Mouse (Mus musculus) kidney, postnatal 36 days (tissue): Measurements from ENCODE around the gene 4930524J08Rik.
A peak's percentile ranks its signal among the peaks of the same experiment; 100 is the strongest.

Experiments used
- DNase-seq, 2 experiments: peaks; one replicate each; pipeline ENCODE4 v3.0.0; 2021 to 2022; ENCODE audit warnings: mixed read lengths in 2 of 2

Gene 4930524J08Rik

DNA sequence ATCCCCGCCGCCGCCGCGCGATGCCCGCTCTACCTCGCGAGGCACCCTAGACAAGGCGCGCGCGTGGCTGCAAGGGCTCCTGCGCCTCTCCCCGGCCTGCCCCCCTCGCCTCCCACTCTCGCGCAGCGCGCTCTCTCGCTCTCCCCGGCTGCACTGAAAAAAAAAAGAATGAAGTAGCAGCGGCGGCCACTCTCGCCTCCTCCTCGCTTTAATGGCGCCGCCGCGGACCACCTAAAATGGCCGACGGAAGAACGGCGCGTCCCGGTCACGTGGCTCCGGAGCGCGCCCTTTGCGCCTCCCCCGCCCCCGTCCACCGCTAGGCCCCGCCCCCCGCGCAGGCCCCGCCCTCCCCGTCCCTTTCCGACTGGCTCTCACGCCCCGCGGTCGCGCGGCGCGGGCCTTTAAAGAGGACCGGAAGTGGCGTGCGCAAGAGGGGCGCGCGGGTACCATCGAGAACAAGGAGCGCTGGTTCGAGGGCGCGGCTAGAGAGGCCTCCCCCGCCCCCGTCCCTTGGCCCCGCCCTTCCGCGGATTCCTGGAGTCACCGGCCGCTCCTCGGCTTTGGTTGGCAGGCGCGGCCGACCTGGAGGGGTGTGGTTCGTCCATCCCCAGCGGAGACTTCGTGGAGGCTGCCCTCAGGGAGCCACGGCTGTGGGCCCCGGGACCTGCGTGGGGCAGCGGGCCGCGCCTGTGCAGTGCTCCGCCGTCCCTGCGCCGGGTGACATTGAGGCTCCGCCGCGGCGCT is at the start of gene 4930524J08Rik, which contains the start of gene Hnrnpd:
Gene 4930524J08Rik (plus strand): TSS at position 363 of the 744 bp plus-strand sequence.
Gene Hnrnpd (minus strand): TSS at position 240 of the 744 bp plus-strand sequence.
- peak; percentile 96 to 97 for DNase-seq

DNA sequence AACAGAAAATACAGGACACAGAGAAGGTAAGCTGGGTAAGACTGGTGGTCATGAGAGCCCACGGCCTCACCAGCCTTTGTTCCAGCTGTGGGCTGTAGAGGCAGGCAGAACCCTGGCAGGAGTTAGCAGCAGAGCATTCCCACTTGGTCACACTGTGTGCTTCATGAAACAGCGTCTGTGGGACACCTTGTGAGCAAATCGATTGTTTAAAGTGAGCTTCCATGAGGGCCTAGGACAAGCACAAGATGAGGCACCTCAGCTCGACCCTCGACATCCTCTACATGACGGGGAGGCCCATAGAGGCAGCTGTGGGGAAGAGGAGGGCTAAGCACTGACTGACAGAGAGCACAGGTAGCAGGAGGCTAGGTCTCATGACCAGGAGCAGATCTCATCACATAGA is 47.0 kb upstream of the 4930524J08Rik start:
- DNase-seq = no peak

DNA sequence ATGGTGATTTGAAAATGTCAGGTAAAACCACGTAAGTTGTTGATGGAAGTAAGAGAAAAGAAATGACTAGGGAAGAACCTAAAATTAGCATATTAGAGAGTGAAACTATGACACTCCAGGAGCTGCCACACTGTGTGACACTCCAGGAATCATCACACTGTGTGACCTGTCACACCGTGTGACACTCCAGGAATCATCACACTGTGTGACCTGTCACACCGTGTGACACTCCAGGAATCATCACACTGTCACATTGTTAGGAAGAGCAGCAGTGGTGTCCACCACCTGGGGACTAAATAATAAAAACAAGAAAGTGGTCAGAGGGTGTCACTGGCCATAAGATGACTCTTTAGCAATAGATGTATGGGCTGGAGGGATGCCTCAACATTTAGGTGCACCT is 39.4 kb upstream of the 4930524J08Rik start:
- DNase-seq = no peak

DNA sequence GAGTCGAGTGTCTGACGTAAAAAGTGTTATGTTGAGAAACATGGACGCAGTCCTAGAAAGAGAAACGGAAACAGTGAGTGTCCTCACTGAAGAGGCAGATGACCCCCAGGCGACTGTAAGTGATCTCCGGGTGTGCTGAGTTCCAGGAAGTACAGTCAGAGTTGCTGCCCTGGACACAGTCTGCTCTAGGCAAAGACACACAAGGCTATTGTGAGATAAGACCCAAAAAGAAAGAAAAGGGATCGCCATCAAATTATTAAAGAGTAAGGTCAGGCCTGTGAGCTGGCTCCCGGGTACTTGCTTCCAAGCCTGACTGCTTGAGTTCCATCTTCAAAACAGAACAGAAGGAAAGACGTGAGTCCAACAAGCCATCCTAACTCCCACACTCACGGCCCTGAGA is 37.6 kb upstream of the 4930524J08Rik start:
- DNase-seq = no peak

DNA sequence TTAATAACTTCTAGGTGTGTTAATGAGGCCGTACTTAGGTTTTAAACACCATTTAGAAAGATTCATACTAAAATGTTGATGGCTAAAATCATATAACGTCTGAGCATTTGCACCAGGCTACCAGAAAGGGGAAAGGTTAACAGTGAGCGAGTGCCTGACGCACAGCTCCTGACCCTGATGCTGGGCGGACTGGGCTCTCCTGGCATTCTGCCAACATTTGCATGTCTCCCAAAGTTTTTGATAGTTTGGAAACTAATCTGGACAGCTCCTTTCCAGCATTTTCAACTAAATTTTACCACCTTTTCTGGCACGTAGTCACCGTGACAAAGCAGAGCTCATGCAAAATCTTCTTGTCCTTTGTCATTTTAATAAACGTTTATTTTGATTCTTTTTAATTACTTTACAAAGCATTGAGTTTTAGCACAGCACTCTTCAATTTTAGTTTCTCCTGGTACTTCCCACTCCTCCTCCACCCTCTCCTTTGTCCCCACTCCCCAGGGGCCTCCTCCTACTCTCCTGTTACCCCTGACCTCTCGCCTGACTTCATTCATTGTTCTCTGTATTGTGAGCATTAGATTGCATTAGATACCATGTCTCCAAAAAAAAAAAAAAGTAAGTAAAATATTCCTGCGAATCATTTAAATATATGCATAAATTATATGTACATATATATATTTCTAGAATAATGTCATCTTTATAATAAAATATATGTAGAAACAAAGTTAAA is 36.9 kb upstream of the 4930524J08Rik start:
- no peak for DNase-seq

DNA sequence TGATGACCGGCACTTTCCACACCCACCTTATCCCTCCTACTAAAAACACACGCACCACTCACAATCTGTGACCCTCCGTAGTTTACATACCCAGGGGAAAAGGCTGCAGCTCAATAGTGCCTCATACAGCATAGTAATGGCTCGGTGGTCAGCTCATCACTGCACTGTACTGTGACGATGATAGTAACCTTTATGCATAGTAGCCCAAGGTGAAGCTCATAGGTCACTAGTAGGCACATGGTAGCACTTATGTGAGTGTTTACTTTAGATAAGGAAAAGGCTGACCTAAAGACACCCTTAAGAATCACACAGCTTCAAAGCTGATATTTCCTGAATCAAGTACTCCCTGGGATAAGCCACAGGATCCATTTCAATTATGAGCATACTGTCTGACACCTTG is 26.3 kb upstream of the 4930524J08Rik start:
- no peak for DNase-seq

DNA sequence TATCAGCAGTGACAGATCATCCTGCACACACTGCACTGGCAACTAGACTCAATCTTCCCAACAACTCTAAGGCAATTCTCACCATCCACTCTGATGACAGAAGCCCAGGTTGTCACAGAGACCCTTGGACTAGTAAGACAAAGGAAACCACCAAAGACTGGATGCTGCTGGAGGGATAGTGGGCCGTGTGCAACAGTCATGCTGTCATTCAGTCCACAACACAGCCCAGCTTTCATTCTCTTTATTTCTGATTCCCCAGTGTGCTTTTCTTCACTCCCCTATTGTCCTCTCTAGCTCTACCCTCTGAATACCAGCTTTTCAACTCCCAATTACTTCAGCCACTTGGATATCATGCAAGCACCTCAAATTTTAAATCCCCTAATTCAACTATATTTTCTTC is 25.0 kb upstream of the 4930524J08Rik start:
- DNase-seq = no peak

DNA sequence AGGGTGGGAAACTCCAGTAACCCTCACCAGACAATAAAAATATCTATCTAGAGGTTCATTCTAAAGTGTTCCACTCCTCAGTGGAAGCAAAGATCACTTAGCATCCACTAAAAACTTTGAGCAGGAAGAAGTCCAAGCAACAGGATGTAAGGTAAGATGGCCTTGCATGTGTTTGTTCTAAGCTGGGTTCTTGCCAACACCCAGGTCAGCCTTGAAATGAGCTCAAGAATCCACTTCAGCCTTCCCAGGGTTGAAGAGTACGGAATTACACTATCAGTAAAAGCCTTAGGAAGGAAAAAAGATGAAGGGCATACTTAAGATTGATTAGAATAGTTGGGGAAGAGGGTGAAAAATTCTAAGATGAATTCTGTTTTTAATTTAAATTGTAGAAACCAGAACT is 20.2 kb upstream of the 4930524J08Rik start:
- no peak for DNase-seq

DNA sequence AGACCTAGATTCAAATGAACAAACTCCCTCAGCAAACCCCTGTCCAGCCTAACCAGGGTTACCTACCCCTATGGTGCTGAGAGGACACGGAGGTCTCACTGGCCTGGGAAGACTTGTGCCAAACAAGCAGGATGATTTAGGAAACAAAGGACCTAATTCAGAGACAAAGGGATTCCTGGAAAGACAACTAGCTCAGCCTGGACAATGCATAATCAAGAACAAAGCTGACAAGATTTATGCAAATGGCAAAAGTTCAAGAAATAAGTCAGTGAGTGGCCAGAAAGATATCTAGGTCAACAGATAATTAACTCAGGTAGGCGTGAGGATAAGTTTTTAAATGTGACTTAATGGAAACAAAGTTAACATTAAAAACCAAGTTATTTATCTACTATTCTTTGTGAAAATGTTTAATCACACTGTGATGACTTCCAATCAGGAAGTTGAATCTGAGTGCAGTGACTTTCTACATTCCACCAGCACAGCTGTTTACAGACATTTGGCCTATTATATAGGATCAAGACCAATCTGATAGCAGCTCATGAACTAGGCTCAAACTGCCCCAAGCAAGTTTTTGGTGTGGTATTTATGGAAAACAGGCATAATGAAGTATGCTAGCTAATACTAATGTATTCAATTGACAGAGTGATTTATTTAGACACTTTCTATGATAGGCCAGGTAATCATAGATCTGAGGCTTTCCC is 19.5 kb upstream of the 4930524J08Rik start:
- DNase-seq = peak in 1 of 2 experiments; percentile 38

DNA sequence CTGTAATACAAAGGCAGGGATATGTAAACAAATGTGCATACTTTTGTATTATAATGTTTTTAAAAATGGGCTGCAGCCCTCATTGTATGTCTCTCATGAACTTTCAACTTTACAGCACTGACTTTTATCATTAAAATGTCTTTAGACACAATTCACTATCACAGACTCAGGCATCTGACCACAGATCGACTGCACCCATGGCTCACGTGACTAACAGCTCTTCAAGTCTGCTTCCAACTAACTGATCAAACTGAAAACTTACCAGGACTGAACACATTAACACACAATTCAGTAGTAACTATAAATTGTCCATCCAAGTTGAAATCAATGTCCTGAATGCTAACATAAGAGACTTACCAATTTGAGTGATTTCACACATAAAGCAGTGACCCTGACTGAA is 18.9 kb upstream of the 4930524J08Rik start:
- DNase-seq = no peak

DNA sequence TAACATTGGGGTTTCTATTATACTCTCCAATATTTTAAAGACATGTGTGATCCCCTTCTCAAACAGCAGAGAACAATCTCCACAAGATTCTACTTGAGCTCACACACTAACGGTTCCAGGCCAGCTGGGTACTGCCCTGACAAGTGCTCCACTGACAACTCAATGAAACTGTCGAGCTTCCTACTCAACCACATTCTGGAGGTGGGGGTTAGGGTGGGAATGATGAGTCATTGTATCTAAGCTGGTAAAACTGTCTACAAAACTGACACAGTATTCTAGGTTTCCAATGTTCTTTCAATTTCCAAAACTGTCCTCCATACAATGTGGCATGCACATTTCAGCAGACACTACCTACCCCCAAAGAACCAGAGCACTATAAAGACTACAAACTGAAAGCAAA is 4.9 kb upstream of the 4930524J08Rik start:
- DNase-seq = no peak

DNA sequence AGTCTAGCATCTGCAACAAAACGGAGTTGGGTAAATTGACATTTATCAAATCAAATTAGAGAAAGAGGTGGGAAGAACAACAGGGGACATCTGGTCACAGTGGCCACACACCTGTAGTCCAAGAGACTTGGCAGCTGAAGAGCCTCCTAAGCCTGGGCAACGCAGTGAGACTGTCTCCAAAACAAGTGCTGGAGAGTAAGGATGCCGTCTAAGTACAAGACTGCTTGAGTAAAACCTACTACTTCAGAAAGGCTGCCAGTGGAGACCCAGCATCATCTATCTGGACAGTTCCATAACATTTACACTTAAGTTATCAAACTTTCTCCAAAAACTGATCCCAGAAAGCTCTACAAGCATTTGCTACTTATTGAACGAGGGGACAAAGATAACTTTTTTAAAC is 3.8 kb upstream of the 4930524J08Rik start:
- no peak for DNase-seq

DNA sequence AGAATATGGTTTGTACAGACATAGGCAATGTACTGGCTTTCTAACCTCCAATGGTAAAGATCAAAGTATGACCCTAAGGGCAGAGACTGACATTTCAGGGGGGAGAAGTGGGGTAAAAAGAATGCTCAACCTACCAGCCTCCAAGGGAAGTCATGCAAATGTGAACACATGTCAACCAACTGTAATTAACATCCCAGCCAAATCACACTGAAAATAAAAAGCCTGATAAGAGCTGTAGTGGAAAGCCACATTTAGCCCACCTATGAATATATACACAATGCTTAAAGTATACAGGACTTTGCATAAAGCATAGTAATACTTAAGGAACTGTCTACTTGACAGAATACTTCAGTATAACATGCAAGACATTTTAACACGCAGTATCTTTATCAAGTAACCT is 3.1 kb upstream of the 4930524J08Rik start:
- no peak for DNase-seq

DNA sequence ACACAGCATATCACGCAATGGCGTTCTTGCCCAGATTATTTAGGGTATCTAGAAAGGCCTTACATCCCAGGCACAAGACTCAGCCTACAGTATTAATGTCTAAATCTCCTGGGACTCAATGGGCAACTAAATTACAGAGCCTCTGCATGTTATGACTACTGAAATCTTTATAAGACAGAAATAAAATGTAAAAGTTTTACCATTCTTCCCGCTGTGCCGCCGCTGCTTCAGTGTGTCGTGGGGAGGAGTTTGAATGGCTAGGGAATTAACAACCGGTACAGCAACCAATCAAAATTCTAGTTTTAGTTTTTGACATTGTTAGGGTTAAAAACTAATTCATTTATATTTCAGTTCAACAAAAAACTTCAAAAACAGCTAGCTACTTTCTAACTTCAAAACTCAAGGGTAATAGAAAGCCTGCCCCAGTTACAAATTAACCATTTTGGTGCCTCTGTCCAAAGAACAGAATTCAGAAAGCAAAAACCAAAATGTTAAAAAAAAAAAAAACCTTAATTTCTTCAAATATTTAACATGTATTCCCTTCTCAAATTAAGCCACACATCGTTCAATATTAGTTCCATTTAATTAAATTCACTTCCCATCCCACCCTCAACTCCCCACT is 2.4 kb upstream of the 4930524J08Rik start:
- peak in 1 of 2 experiments; percentile 46 for DNase-seq

DNA sequence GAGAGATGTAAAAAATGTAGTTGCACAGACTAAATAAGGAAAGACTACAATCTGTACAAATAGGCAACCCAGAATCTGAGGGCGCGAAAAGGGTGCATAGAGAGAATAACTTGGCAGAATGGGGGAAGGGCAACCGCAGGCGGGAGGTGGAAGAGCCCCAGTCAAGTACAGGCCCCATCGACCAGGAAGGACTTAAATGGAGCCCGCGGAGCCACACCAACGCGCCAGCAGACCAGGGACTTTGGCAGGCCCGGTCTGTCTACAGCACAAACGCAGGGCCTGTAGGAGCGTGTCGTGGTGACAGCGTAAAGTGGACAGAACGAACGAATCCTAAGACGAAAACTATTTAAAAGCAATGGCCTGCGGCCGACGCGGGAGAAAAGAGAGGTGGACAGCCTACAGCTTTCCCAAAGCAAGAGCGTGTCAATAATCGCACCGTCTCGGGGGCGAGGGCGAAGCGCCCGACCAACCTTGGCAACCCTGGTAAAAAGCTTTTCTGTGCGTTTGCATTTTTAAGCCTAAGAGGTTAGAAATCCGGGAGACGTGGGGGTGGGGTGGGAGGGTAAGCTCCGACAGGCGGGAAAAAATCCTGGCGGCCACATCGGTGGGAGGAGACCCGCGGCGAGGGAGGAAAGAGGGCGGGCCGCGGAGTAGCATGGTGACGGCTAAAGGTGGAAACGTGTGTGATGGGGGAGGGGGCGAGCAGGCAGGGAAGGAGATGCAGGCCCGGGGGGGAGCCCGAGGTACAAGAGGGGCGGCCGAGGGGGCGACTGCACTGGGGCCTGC is 1.2 kb upstream of the 4930524J08Rik start:
- DNase-seq = peak; percentile 92 to 94

DNA sequence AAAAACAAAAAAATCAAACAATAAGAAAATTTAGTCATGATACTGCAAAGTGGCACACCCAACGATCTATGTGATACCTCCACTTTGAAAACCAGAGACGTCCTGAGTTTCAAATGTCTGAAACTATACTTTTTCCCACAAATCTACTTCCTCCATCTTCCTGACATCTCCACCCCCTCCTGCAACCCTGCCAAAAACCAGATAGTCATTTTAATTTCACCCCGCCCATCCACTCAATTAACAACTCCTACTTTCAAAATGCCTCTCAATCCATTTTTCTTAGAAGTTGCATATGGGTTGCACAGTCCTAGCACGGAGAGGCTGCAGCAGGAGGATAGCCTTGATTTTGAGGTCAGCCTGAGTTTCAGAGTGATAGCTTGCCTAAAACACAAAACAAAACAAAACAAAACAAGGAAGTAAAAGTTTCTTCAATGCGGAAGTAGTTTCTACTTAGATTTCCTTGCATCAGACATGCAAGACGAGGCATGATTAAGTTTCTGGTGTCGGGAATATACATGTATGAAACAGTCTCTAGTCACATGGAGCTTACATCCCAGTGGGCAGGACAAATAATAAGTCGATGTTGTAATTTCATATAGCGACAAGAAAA is 4.7 kb downstream of the 4930524J08Rik start:
- no peak for DNase-seq

DNA sequence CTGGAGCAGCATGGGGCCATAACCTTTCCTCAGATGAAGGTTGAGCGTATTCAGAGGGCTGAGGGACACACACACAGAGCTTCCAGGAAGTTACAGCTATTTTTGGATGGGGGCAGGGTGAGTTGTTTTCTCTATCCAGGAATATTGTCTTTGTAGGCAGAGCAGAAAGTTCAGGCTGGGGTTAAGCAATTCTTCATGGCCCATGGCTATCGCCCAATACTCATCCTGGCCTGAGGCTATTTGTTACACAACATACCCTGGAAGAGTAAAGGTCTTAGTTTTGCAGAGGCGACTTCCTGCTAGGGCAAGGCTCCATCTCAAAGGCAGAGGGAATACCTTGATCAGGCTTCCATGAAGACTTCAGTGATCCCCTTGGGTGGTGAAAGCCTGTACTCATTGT is 15.3 kb downstream of the 4930524J08Rik start:
- DNase-seq = peak; percentile 43 to 67

DNA sequence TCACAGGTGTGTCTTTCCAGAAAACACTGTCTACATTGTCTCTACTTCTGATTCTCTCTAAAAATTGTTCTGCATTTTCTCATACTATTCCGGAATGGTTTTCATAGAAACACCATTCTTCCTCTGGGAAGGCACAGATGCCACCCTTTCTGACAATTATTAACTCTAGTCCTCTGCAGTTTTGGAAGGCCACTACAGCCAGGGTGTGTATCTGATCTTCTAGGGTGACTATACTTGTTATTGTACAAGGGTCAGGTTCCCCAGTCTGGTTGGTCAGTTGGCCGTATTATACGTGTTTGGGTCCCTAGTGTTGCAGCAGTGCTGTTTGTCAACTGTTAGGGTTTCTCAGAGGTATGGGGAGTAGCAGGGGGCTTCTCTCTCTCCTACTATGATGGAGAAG is 15.8 kb downstream of the 4930524J08Rik start:
- DNase-seq = no peak

DNA sequence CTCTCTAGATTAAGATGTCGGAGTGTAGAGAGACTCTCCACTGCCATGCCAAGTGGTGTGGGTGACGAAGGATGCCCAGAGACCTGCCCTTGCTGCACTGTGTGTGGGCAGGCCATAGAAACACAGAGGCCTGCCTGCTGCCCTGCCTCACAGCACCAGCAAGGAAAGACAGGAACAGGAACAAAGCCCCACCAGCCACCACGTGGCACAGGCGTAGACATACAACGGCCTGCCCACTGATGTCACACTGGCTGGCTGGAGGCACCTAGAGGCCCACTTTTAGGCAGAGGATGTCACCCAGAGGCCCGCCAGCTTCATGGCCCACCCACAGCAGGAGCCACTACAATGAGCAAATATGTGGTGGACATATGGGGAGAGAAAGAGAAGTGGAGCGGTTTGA is 21.2 kb downstream of the 4930524J08Rik start:
- DNase-seq = no peak

DNA sequence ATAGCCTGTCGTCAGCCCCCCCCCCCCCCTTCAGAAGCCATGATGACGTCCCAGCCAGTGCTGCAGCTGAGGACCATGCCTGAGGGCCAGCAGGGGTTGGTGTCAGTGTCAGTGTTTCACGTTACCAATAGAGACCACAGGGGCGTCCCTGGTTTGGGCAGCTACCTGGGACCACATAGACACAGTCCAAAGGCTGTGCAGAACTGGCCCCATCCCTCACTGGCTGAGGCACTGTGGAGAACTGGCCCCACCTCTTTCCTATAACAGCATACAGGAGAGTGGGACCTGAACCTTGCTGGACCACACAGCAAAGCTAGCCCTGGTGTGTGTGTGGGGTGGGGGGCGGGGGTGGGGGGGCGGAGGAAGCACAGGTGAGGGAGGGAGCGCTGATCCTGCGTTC is 21.6 kb downstream of the 4930524J08Rik start:
- no peak for DNase-seq

DNA sequence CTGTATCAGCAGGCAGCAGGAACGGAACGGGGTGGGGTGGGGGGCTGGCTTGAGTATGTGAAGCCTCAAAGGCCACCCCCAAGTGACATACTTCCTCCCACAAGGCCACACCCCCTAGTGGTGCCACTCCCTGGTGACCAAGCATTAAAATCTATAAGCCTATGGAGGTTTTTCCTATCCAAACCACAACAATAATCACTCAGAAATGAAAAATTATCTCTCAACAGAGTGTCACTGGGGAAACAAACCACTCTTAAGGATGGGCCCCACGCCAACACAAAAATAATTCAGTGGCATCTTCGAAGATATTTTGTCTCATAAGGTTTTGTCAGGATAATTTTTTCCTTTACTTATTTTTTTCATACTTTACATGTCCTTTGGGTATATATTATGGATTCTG is 25.0 kb downstream of the 4930524J08Rik start:
- no peak for DNase-seq

DNA sequence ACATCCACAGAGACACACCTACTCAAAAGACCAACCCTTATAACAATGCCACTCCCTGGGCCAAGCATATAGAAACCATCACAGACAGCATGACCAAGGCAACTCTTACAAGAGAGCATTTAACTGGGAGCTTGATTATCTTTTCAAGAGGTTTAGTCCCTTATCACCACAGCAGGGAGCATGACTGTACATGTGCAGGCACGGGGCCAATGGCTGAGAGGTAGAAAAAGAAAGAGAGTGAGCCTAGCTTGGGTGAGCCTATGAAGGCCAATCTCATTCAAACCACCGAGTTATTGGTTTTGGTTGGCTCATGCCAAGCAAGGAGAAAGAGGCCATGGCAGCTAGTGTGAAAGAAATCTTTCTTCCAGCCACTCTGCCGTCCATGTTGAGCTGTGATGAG is 26.6 kb downstream of the 4930524J08Rik start:
- no peak for DNase-seq
